Mouse (Mus musculus) megakaryocyte, embryonic 14.5 days (primary cell): Measurements from ENCODE around the gene Adarb1. TPM values are rescaled to one million over a fixed set of nuclear protein-coding genes. Genes with fewer than 3 reads are reported as not detected.

Experiments
- H3K27me3 ChIP-seq: replicated peaks from 2 replicates; pipeline ENCODE3; 2012; ENCODE audit warnings: inconsistent platforms
- H3K36me3 ChIP-seq: replicated peaks from 2 replicates; pipeline ENCODE3; 2012; ENCODE audit warnings: low read length, inconsistent platforms, mixed read lengths
- H3K4me1 ChIP-seq: 2 replicates; pipeline ENCODE4 v1.6.1; 2012; ENCODE audit warnings: inconsistent platforms
- H3K4me3 ChIP-seq: replicated peaks from 2 replicates; pipeline ENCODE3; 2012; ENCODE audit warnings: moderate library complexity, mild to moderate bottlenecking, inconsistent platforms
- H3K9me3 ChIP-seq: 2 replicates; pipeline ENCODE4 v1.6.1; 2012; ENCODE audit warnings: inconsistent platforms
- FLI1 ChIP-seq: IDR thresholded peaks from 2 replicates; pipeline ENCODE4 v1.6.1; 2012; ENCODE audit warnings: low read length, inconsistent platforms, mixed read lengths
- GATA1 ChIP-seq: IDR thresholded peaks from 3 replicates; pipeline ENCODE4 v1.6.1; 2012; ENCODE audit warnings: mixed read lengths, low read length, inconsistent platforms, borderline replicate concordance
- polyA plus RNA-seq: library from polyadenylated mRNA; stranded (reverse); fragments of >175 nt; gene quantifications from 2 replicates; pipeline ENCODE4 v1.2.3, GENCODE M21; 2012; ENCODE audit warnings: low replicate concordance; ENCODE audit not compliant: insufficient read depth

The Adarb1 gene
- polyA plus RNA-seq, 1 experiment: 1.6 TPM

DNA sequence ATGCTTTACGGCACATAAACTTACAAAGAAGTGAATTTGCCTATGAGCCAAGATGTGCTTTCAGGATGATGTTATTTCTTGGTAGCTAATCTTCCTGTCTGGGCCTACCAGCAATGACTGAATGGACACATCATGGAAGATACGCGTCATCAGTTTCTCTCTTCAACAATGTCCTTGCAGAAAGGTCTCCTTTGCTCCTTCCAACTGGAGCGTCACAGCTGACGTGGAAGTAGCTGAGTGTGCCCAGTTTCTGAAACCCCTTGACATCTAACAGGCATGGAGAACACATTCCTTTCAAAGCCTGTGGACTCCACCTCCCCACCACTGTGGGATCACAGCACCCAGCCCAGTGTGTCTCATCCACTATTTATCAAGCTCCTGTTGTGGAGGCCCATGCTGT lies 2.2 kb downstream of the Adarb1 start:
- peaks cover 27% of the 10 kb centered on the region for H3K27me3 ChIP-seq
- H3K9me3 ChIP-seq: 0 out of 2 replicates have a peak, but pooled peaks cover 2% of the 10 kb centered on the region
- no peak overlapping the region for H3K4me3 ChIP-seq
- TF ChIP-seq GATA1: no peak
- no peak for TF ChIP-seq FLI1
- H3K4me1 ChIP-seq: peaks cover 68% of the 10 kb centered on the region
- no peaks in the 10 kb centered on the region for H3K36me3 ChIP-seq

DNA sequence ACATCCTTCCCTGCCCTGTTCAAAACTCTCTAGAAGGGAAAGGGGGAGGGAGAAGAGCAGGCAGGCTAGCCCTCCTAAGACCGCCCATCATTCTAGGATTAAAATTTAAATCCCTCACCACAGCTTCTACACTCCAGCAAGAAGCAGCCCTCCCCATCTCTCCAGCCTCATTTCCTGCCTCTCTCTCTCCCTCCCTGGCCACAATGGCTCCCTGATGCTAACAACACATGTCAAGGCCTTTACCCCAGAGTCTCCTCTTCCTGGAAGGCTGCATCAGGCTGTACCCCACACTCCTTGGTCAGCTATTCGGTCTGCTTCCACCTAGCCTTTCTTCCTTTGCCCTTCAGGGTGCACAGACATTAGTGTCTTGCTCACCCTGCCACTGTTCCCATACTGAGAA lies 4.3 kb downstream of the Adarb1 start:
- peaks cover 69% of the 10 kb centered on the region for H3K4me1 ChIP-seq
- H3K27me3 ChIP-seq: peaks cover 33% of the 10 kb centered on the region
- no peak for TF ChIP-seq GATA1
- no peak for TF ChIP-seq FLI1
- peak overlapping the region; percentile 64 for H3K4me3 ChIP-seq
- H3K9me3 ChIP-seq: no peaks in the 10 kb centered on the region
- no peaks in the 10 kb centered on the region for H3K36me3 ChIP-seq

DNA sequence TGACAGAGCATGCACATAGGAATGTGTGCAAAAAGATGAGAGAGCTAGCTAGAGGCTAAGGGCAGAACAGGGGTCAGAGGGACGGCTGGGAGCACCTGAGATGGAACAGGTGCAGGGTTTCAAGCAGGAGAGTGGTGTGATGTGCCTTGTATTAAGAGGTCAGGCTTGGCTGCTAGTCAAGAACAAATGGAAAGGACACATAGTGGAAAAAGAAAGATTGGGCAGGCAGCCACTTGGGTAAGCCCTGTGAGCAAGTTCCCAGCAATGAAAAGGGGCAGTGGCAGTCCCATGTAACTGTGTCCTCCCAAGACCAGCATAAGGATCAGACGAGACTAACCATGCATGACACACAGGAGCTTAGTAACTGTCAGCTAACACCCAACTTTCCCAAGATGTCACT lies 8.9 kb downstream of the Adarb1 start:
- Histone ChIP-seq H3K9me3 (no peaks in the 10 kb centered on the region), H3K27me3 (peaks cover 21% of the 10 kb centered on the region), H3K4me3 (no peak overlapping the region), H3K36me3 (peaks cover 3% of the 10 kb centered on the region), H3K4me1 (peaks cover 52% of the 10 kb centered on the region)
- TF ChIP-seq GATA1 (no peak), FLI1 (no peak)

DNA sequence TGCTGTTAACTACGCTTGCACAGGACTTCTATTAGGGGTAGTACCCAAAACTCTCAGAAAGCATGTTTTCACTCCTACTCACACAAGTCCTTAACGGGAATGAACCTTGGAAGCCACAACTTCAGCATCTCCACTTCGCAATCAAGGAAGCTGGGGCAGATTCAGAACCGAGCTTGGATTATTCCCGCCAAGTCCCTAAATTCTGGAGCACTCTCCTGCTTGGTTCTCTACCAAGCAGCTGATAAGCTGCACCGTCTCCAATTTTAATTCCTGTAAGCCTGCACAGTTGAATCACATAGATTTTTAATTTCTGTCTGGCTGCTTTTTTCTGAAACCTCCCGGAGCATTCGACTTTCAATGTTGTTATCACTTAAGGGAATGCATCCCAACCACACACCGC lies 9.8 kb downstream of the Adarb1 start:
- peaks cover 52% of the 10 kb centered on the region for H3K4me1 ChIP-seq
- H3K36me3 ChIP-seq: peaks cover 3% of the 10 kb centered on the region
- TF ChIP-seq GATA1: no peak
- no peak for TF ChIP-seq FLI1
- H3K4me3 ChIP-seq: no peak overlapping the region
- H3K9me3 ChIP-seq: no peaks in the 10 kb centered on the region
- H3K27me3 ChIP-seq: peaks cover 20% of the 10 kb centered on the region

DNA sequence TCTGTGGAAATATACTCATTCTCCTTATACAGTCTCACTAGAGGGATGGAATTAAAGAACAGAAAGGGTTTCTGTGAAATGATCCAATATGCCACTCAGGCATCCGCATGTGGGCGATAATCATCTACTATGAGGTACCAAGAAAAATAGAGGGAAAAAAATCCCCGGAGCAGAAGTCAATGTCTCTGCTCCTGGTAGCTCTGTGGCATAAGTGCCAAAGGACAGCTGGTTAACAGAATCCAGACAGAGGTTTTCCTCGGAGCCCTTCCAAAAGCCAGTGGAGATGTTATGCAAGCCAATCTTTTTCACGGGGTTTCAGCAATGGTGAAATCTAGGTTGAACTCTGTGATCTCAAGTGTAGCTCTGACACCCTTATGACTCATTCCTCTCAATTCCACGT lies 11.6 kb downstream of the Adarb1 start:
- H3K27me3 ChIP-seq: peaks cover 18% of the 10 kb centered on the region
- H3K4me1 ChIP-seq: peaks cover 52% of the 10 kb centered on the region
- peaks cover 3% of the 10 kb centered on the region for H3K36me3 ChIP-seq
- H3K4me3 ChIP-seq: no peak overlapping the region
- H3K9me3 ChIP-seq: no peaks in the 10 kb centered on the region
- no peak for TF ChIP-seq GATA1
- TF ChIP-seq FLI1: no peak

DNA sequence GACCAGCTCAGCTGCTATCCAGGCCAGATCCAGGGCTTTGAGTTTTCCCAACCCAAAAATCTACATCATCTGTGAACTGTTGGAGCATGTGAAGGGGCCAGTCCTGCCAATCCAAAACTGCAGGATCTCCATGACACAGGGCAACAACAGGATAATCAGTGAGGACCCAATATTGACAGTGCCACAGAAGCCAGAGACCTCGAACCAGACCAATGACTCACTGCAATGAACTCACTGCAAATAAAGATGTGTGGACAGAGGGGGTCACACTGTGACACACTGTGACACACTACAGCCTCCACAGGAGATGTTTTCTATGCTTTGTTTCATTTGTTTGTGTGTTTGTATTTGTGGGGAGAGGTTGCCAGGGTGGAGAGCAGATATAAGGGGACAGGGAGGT lies 15.6 kb downstream of the Adarb1 start:
- peaks cover 73% of the 10 kb centered on the region for H3K4me1 ChIP-seq
- no peaks in the 10 kb centered on the region for H3K9me3 ChIP-seq
- H3K36me3 ChIP-seq: peaks cover 3% of the 10 kb centered on the region
- H3K4me3 ChIP-seq: no peak overlapping the region
- TF ChIP-seq GATA1 (no peak), FLI1 (no peak)
- peaks cover 6% of the 10 kb centered on the region for H3K27me3 ChIP-seq

DNA sequence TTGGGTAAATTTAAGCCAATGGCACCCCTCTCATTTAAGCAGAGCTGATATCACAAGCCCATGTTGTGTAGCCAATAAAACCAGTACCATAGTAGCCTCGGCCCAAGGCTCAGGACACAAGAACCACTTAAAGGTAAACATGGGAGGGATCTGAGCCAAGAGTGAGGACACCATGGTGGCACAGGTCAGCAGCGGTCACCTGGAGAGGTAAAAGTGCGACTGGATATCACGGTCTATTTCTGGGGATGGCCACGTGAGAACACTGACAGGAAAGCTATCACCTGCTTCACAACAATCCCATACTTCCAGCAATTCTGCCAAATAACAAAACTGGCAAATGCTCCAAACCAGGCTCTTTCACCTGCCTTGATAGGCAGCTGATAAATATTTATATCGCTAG lies 17.0 kb downstream of the Adarb1 start:
- Histone ChIP-seq H3K27me3 (peaks cover 7% of the 10 kb centered on the region), H3K36me3 (no peaks in the 10 kb centered on the region), H3K4me3 (no peak overlapping the region), H3K9me3 (no peaks in the 10 kb centered on the region), H3K4me1 (peaks cover 88% of the 10 kb centered on the region)
- TF ChIP-seq GATA1: no peak
- no peak for TF ChIP-seq FLI1

DNA sequence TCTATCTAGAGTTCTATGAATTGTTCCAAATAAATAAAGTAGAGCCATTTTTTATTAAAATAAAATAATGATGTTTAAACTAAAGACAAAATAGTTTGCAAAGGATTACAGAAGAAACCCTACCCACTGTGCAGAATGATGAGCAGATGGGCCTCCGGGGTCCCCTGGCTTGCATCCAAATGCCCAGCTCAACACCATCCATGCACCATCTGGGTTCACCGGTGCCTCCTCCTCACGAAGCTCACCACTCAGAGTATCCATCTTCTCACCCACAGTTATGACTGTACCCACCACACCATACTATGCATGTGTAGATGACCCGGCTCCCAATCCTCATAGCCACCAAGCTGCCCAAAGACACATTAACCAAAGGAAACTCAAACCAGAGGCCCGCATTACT lies 18.1 kb downstream of the Adarb1 start:
- Histone ChIP-seq H3K4me1 (peaks cover 99% of the 10 kb centered on the region), H3K9me3 (no peaks in the 10 kb centered on the region), H3K4me3 (peak overlapping the region; percentile 25), H3K27me3 (peaks cover 15% of the 10 kb centered on the region), H3K36me3 (no peaks in the 10 kb centered on the region)
- TF ChIP-seq FLI1: no peak
- TF ChIP-seq GATA1: no peak

DNA sequence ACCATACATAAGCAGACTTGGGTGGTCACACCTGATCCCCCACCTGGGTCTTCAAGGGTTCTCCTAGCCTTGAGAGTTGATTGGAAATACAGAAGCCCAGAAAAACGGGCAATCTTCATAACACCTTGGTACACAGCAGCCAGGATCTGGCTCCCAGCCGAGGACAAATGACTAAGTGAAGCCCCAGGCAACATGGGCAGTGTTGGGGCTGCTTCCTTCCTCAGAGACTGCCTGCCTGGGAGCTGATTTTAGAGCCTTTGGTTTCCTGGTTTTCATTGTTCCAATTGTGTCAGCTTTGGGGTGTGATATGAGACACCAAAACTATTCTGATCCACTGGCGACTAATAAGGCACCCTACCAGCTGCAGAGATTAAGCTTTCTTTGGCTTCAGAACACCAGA lies 20.0 kb downstream of the Adarb1 start:
- TF ChIP-seq GATA1 (no peak), FLI1 (no peak)
- no peaks in the 10 kb centered on the region for H3K9me3 ChIP-seq

DNA sequence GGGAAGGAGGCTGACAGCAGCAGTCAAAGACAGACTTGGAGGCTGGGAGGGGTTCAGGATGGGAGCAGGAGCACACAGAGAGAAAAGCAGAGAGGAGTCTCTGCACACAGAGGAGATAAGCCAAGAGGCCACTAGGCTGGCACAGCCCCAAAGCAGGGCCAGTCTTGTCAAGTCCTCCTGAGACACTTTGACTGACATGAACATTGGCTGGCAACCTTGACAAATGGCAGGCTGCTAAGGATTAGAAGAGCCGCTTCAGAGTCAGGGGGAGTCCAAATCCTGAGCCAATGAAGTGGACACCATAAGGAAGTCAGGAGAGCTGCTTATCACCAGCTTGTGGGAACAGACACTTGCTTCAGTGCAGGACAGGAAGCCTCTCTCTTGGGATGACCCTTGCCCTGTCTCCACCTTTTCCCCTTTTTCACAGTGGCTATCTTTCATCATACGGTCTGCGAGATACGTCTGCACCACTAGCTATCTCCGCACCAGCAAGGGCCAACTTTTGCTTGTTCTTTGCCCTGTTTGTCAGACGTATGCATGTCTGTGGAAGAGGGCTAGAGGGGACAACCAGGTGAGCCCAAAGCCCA lies 20.9 kb downstream of the Adarb1 start:
- peak overlapping the region; percentile 35 for H3K4me3 ChIP-seq
- TF ChIP-seq FLI1 (no peak), GATA1 (no peak)
- H3K4me1 ChIP-seq: peaks cover 92% of the 10 kb centered on the region
- H3K36me3 ChIP-seq: no peaks in the 10 kb centered on the region
- H3K27me3 ChIP-seq: peaks cover 32% of the 10 kb centered on the region
- H3K9me3 ChIP-seq: no peaks in the 10 kb centered on the region

More for the DNA sequence above, 20.0 kb downstream of the Adarb1 start:
- H3K4me1 ChIP-seq: peaks cover 93% of the 10 kb centered on the region
- H3K36me3 ChIP-seq: no peaks in the 10 kb centered on the region
- peaks cover 26% of the 10 kb centered on the region for H3K27me3 ChIP-seq
- no peak overlapping the region for H3K4me3 ChIP-seq

DNA sequence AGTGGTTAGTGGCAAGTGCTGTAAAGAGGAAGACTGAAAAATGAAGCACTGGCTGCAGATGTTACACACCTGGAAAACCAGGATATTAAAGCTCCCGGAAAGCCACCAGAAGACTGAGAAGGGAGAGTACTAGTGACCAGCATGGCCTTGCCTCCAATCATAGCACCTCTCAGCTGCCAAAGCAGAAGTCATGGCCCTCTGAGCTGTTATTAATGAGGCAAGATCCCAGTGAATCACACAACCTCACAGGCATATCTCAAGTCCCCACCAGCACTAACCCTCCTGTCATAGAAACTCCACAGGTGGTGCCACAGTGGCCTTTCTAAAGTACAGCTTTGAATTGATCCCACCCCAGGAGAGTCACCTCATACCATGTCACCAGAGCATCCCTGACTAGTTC lies 22.1 kb downstream of the Adarb1 start:
- Histone ChIP-seq H3K4me1 (peaks cover 84% of the 10 kb centered on the region), H3K9me3 (no peaks in the 10 kb centered on the region), H3K27me3 (peaks cover 31% of the 10 kb centered on the region), H3K36me3 (no peaks in the 10 kb centered on the region), H3K4me3 (no peak overlapping the region)
- TF ChIP-seq FLI1: no peak

DNA sequence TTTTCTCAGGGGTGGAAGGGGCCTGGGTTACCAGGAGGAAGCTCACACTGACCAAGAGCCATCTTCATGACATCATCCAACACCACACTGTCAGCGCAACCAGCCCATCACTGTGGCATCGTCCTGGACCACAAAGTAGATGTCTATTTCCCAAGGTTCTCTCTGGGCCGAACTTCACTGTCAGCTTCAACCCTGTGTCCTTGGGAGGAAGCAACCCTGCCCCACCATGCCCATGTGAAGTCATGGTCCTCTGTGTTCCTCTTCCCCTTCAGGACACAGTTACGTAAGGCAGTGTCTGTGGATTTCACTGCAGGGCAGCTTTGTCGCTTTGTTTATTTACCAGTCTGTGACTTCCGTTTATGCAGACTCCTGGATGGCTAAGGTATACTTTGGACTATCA lies 27.0 kb downstream of the Adarb1 start:
- Histone ChIP-seq H3K27me3 (peaks cover 36% of the 10 kb centered on the region), H3K36me3 (no peaks in the 10 kb centered on the region), H3K4me3 (no peak overlapping the region), H3K4me1 (peaks cover 46% of the 10 kb centered on the region), H3K9me3 (no peaks in the 10 kb centered on the region)
- no peak for TF ChIP-seq GATA1
- no peak for TF ChIP-seq FLI1
